Mouse (Mus musculus) liver, adult 2 months (tissue): ENCODE results near the gene Kank4. TPM values are rescaled to one million over a fixed set of nuclear protein-coding genes. Genes with fewer than 3 reads are reported as not detected.

ENCODE experiments used
- DNase-seq: peaks from one replicate; pipeline ENCODE4 v3.0.0-alpha.2; 2011; ENCODE audit warnings: low read depth, low spot score; ENCODE audit errors: extremely low read depth
- H3K27ac ChIP-seq: fragments of 200-500 bp; replicated peaks from 2 replicates; pipeline ENCODE4 v1.5.1; 2012; ENCODE audit warnings: low read depth, mild to moderate bottlenecking, control low read depth, inconsistent platforms, low read length; ENCODE audit not compliant: insufficient read depth
- H3K27me3 ChIP-seq: fragments of 200-500 bp; 2 replicates; pipeline ENCODE4 v1.6.1; 2012; ENCODE audit warnings: mild to moderate bottlenecking, moderate library complexity, low read length, inconsistent platforms; ENCODE audit not compliant: control insufficient read depth, insufficient read depth
- H3K36me3 ChIP-seq: fragments of 200-500 bp; 2 replicates; pipeline ENCODE4 v1.6.1; 2012; ENCODE audit warnings: low read length, inconsistent platforms; ENCODE audit not compliant: control insufficient read depth, insufficient read depth
- H3K4me1 ChIP-seq: fragments of 200-500 bp; 2 replicates; pipeline ENCODE4 v1.6.1; 2011; ENCODE audit warnings: low read length; ENCODE audit not compliant: control insufficient read depth, insufficient read depth
- H3K4me3 ChIP-seq: fragments of 200-500 bp; 2 replicates; pipeline ENCODE4 v1.5.1; 2011; ENCODE audit warnings: low read depth, mild to moderate bottlenecking, control low read depth, low read length, moderate library complexity; ENCODE audit not compliant: insufficient read depth
- H3K79me2 ChIP-seq: fragments of 200-500 bp; 2 replicates; pipeline ENCODE4 v1.6.1; 2012; ENCODE audit warnings: inconsistent platforms, mild to moderate bottlenecking, low read length, moderate library complexity; ENCODE audit not compliant: control insufficient read depth, insufficient read depth
- H3K9ac ChIP-seq: fragments of 200-500 bp; 2 replicates; pipeline ENCODE4 v1.6.1; 2012; ENCODE audit warnings: low read depth, mild to moderate bottlenecking, control low read depth, inconsistent platforms, low read length
- CTCF ChIP-seq: fragments of 200-500 bp; IDR thresholded peaks from 2 replicates; pipeline ENCODE4 v1.5.1; 2011; ENCODE audit warnings: low read depth, low read length, control low read depth
- POLR2A ChIP-seq: fragments of 200-500 bp; IDR thresholded peaks from 2 replicates; pipeline ENCODE4 v1.6.1; 2011; ENCODE audit warnings: low read length, control low read depth; ENCODE audit not compliant: insufficient read depth; ENCODE audit errors: extremely low read depth
- WGBS: fragments of 180-500 bp; shearing (Covaris S2); methylation state at CpG from one replicate; pipeline ENCODE4 v1.1.7; 2018; 5-methylcytosine and 5-hydroxymethylcytosine counted together
- polyA plus RNA-seq: library from polyadenylated mRNA; depleted of rRNA; stranded (reverse); fragments of >200 nt; gene quantifications from 2 replicates; pipeline ENCODE4 v1.2.3, GENCODE M21; 2012
- total RNA-seq: library from RNA; depleted of rRNA; stranded (reverse); fragments of >200 nt; gene quantifications from 2 replicates; pipeline ENCODE4 v1.2.3, GENCODE M21; 2014

The Kank4 gene
- total and polyA plus RNA-seq, 2 experiments, result 0.01 TPM; not detected in 1

DNA sequence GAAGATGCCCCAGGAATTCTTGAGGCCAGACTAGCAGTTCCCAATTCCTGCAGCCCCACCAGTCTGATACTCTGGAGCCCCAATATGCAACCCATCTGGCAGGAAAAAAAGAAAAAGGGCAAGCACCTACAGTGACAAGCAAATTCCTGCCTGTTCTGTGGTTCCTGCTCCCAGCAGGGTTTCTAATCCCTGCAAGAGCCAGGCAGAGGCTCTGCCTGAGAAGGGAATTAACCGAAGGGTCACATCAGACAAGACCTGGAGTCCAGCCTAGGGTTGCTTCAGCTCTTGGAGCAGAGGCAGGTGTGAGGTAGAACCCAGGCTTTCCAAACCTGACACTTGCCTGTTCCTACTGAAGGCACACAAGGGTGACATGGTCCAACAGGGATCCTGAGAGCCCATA, 26.6 kb downstream of the Kank4 start:
- Histone ChIP-seq H3K36me3 (no peaks in the 10 kb centered on the region), H3K4me1 (peaks cover 6% of the 10 kb centered on the region; the same call in 1 of the 2 replicates), H3K9ac (no peak overlapping the region), H3K4me3 (no peak overlapping the region), H3K27me3 (0 out of 2 replicates have a peak, but pooled peaks cover 1% of the 10 kb centered on the region), H3K79me2 (no peaks in the 10 kb centered on the region), H3K27ac (no peak overlapping the region)
- TF ChIP-seq POLR2A (no peak), CTCF (no peak)
- whole genome bisulfite sequencing, result 56% methylated on average over 1 of the region's 1 CpGs
- no peak for DNase-seq

DNA sequence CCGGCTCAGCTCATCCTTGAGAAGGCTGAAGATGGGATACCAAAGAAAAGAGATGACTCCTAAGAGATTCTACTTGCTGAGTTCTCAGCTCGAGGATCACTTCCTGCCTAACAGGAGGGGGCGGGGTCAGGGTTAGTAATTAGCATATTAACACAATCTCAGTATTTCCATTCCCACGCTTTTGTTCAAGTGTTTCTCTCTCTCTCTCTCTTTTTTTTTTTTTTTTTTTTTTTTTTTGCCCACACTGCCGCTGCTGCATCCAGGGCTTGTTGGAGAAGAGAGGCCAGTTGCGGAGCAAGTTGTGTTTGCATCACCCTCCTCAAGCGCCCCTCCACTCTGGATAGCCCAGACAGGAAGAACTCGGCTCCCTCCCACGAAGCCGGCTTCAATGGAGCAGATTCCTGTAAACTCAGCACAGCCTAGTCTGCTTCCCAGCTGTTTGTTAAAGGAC, 27.5 kb downstream of the Kank4 start:
- no peak overlapping the region for H3K9ac ChIP-seq

DNA sequence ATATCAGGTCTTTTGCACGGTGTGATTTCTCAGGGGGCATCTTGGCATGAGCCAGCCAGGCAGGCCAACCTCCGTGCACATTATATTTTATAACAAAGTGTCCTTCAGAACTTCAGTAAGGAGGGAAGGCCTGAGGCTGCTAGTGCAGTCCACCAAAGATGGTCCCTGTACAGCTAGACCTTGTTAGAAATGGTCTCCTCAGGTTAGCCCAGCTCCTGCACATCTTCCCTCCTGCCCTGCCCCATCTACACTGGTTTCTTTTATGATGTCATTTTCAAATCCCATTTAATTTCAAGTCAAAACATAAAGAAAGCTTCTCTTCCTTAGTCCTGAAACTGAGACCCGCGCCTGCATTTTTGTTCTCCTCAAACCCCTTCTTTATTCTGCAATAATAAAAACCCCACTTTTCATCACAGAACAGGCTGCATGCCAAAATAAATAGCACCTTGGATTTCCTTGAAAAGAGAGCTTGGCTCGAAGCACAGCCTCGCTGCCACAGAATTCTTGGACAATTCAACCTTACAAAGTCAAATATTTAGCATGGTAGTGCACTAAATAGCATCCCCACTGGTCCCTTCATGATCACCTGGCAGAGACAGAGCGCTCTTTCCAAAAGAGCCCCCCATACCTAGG, 28.1 kb downstream of the Kank4 start:
- Histone ChIP-seq H3K4me3 (no peak overlapping the region), H3K27ac (no peak overlapping the region), H3K79me2 (no peaks in the 10 kb centered on the region), H3K36me3 (no peaks in the 10 kb centered on the region), H3K9ac (no peak overlapping the region), H3K4me1 (0 out of 2 replicates have a peak, but pooled peaks cover 4% of the 10 kb centered on the region), H3K27me3 (0 out of 2 replicates have a peak, but pooled peaks cover 3% of the 10 kb centered on the region)
- TF ChIP-seq POLR2A (no peak), CTCF (no peak)
- 59% methylated on average over 7 of the region's 7 CpGs for WGBS
- DNase-seq, result peak; percentile 17

More for the DNA sequence above, 27.5 kb downstream of the Kank4 start:
- TF ChIP-seq CTCF (no peak), POLR2A (no peak)
- WGBS, result 9% methylated on average over 10 of the region's 10 CpGs
- H3K36me3 ChIP-seq, result no peaks in the 10 kb centered on the region
- no peak overlapping the region for H3K27ac ChIP-seq
- H3K4me1 ChIP-seq, result 0 out of 2 replicates have a peak, but pooled peaks cover 4% of the 10 kb centered on the region
- 0 out of 2 replicates have a peak, but pooled peaks cover 3% of the 10 kb centered on the region for H3K27me3 ChIP-seq
- H3K79me2 ChIP-seq, result no peaks in the 10 kb centered on the region
- no peak for DNase-seq
- no peak overlapping the region for H3K4me3 ChIP-seq

DNA sequence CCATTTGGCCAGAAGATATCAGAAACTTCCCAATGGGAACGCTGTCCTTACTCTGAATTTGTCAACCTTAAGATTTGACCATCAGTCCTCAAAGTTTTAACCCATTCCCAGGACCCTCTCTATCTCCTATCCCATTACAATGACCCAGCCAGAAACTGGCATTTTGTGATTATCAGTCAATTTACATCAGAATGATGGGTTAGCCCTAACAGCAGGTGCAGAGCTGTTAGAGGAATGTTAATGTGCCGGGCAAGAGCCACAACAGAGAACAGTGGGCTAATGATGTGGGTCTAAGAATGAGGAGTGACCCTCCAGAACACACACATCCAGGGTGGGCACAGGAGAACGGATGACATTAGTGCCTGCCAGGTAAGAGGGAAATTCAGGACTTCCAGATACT, 31.1 kb downstream of the Kank4 start:
- 47% methylated on average over 3 of the region's 3 CpGs for WGBS
- Histone ChIP-seq H3K4me3 (no peak overlapping the region), H3K27me3 (0 out of 2 replicates have a peak, but pooled peaks cover 3% of the 10 kb centered on the region), H3K4me1 (0 out of 2 replicates have a peak, but pooled peaks cover 4% of the 10 kb centered on the region), H3K36me3 (no peaks in the 10 kb centered on the region), H3K79me2 (no peaks in the 10 kb centered on the region), H3K27ac (no peak overlapping the region), H3K9ac (no peak overlapping the region)
- DNase-seq, result no peak
- no peak for TF ChIP-seq CTCF

DNA sequence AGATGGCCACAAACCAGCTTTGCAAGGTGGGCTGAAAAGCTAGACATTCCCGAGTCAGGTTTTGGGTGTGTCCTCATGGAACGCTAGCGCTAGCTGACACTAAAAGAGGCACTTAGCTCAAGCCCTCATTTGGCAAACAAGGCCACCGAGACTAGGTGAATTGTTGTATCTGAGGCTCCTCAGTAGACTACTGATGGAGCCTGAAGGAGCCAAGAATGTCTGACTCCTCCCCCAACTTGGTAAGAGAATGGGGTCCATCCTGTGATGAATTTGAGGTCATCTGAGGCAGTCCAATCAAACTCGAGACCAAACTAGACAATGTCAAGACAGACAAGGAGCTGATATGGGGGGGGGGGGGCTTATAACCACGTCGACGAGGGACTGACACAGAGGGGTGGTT, 31.5 kb downstream of the Kank4 start:
- TF ChIP-seq POLR2A (no peak), CTCF (no peak)
- Histone ChIP-seq H3K9ac (no peak overlapping the region), H3K79me2 (no peaks in the 10 kb centered on the region), H3K36me3 (no peaks in the 10 kb centered on the region), H3K4me3 (no peak overlapping the region), H3K27ac (no peak overlapping the region), H3K4me1 (0 out of 2 replicates have a peak, but pooled peaks cover 4% of the 10 kb centered on the region), H3K27me3 (0 out of 2 replicates have a peak, but pooled peaks cover 3% of the 10 kb centered on the region)
- no peak for DNase-seq
- WGBS, result 35% methylated on average over 8 of the region's 8 CpGs

DNA sequence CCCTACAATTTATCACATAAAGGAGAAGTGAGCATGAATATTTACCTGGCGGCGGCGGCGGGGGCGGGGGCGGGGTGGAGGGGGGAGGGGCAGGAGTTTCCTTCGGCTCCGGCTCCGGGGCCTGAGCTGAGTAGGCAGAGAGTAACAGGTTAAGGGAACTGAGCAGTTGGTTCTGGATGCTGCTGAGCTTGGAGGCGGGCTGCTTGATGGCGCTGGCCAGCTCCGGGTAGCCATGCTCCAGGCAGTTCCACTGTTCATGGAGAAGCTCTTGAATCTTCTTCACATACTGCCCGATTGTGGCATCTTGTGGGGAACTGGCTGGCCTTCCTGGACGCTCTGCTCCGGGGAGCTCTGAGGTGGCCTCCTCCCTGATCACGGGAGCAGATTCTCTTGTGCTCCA, 39.1 kb downstream of the Kank4 start:
- no peaks in the 10 kb centered on the region for H3K36me3 ChIP-seq
- no peak for DNase-seq
- H3K27ac ChIP-seq, result no peak overlapping the region
- 13% methylated on average over 16 of the region's 16 CpGs for WGBS
- no peaks in the 10 kb centered on the region for H3K4me1 ChIP-seq
- no peaks in the 10 kb centered on the region for H3K79me2 ChIP-seq
- TF ChIP-seq POLR2A, result no peak
- 0 out of 2 replicates have a peak, but pooled peaks cover 3% of the 10 kb centered on the region for H3K27me3 ChIP-seq
- no peak overlapping the region for H3K4me3 ChIP-seq
- H3K9ac ChIP-seq, result no peak overlapping the region
